Mouse (Mus musculus) cortical plate, adult 2 months (tissue): ENCODE data around the gene Zap70. TPM values are rescaled to one million over a fixed set of nuclear protein-coding genes. Genes with fewer than 3 reads are reported as not detected.

Experiments
- H3K27ac ChIP-seq: fragments of 200-500 bp; 2 replicates; pipeline ENCODE4 v1.5.1; 2012; ENCODE audit warnings: low read length, control low read depth, inconsistent platforms; ENCODE audit not compliant: insufficient read depth
- H3K4me1 ChIP-seq: fragments of 200-500 bp; 2 replicates; pipeline ENCODE4 v1.6.1; 2011; ENCODE audit warnings: low read length; ENCODE audit not compliant: control insufficient read depth, insufficient read depth
- H3K4me3 ChIP-seq: fragments of 200-500 bp; 2 replicates; pipeline ENCODE4 v1.5.1; 2011; ENCODE audit warnings: mild to moderate bottlenecking, low read length, control low read depth; ENCODE audit not compliant: insufficient read depth
- CTCF ChIP-seq: fragments of 200-500 bp; IDR thresholded peaks from 2 replicates; pipeline ENCODE4 v1.5.1; 2011; ENCODE audit warnings: mild to moderate bottlenecking, control low read depth, low read length; ENCODE audit not compliant: insufficient read depth; ENCODE audit errors: extremely low read depth
- POLR2A ChIP-seq: fragments of 200-500 bp; IDR thresholded peaks from 2 replicates; pipeline ENCODE4 v1.6.1; 2011; ENCODE audit warnings: mild to moderate bottlenecking, low read length, control low read depth; ENCODE audit not compliant: insufficient read depth; ENCODE audit errors: extremely low read depth
- polyA plus RNA-seq: library from polyadenylated mRNA; depleted of rRNA; stranded (reverse); fragments of >200 nt; gene quantifications from 2 replicates; pipeline ENCODE4 v1.2.3, GENCODE M21; 2012

Gene Zap70
- polyA plus RNA-seq, 1 experiment = 2.0 TPM

DNA sequence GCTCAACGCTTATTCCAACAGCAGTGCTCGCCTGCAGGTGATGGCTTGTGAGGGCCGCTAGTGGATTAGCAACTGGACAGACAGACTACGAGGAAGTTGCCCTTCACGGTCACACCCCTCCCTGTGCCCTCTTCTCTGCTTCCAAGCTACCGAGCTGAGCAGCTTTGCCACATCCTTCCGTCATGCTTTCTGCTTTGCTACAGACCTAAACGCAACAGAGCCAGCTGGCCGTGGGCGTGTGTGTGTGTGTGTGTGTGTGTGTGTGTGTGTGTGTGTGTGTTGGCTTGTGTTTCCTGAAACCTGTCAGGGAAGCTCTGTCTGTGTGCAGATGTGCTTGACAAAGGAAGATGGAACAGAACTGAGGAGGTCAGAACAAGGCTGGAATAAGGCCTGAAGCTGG lies 35.9 kb downstream of the Zap70 start:
- Histone ChIP-seq H3K4me1 (peaks cover 12% of the 10 kb centered on the region), H3K4me3 (no peak overlapping the region), H3K27ac (no peak overlapping the region)
- TF ChIP-seq CTCF (no peak), POLR2A (no peak)

DNA sequence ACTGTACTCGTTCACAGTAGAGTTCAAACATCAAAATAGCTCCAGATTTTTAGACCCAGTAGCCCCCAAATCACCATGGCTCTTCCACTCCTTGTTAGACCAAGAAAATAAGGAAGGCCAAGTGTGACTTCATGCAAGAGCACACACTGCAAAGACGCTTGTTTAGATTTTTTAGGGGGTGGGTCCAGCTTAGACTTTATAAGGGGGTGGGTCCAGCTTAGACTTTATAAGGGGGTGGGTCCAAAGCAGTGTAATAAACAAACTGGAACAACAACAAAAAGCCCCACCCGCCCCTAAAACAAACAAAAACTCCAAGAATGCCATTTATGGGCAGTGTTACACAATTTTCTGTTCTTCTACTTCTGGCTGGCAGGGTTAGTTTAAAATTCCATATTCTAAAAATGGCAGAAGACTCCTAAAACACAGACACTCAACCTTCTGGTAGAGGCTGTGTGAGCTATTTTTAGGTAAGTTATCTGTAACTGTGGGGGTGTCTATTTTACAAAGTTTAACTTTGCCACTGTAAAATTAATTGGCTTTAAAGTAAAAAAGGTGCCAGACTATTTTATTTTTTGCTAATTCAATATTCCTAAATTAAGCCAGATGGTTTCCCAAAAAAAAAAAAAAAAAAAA lies 38.9 kb downstream of the Zap70 start:
- H3K27ac ChIP-seq = peak overlapping the region; percentile 48; the same call in 1 of the 2 replicates

DNA sequence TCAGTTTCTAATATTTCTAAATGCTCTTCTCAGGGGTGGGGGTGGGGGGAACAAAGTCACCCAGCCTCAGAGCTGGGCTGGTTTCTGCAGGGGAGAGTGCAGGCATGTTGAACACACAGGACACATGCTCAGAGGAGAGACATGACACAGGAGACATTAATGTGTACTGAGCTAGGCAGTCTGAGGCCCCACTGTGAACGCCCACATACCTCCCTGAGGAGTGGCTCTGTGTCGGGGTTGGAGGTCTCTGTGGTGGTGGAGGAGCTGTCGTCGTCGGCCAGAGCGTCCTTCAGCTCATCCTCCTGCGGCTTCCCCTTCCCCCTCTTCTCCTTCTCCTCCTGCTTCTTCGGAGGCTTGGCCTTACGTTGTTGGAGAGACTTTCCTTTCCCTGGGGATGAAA lies 42.7 kb downstream of the Zap70 start:
- Histone ChIP-seq H3K4me1 (peaks cover 9% of the 10 kb centered on the region), H3K4me3 (no peak overlapping the region), H3K27ac (no peak overlapping the region)
- TF ChIP-seq CTCF = no peak
- no peak for TF ChIP-seq POLR2A

More for the DNA sequence above, 38.9 kb downstream of the Zap70 start:
- peaks cover 12% of the 10 kb centered on the region for H3K4me1 ChIP-seq
- no peak overlapping the region for H3K4me3 ChIP-seq
- no peak for TF ChIP-seq CTCF
- TF ChIP-seq POLR2A = no peak

DNA sequence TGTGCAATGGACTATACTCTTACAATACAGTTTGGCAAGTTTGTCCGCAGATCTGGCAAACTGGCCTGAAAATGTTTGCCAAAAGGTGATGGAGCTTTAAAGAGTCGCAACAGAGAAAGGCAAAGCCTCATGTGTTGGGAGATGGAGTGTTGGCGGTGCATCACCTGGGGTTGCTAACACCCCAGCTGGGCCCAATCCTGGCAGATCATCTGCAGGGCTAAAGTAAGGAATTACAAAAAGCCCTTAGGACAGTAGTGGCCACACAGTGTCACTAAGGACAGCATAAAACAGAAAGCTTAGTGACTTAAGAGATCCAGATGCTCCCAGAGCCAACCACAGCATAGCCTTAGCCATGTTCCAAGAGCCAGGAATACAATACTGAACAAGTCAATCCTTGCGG lies 43.2 kb downstream of the Zap70 start:
- Histone ChIP-seq H3K27ac (no peak overlapping the region), H3K4me3 (no peak overlapping the region), H3K4me1 (peaks cover 6% of the 10 kb centered on the region; the same call in 1 of the 2 replicates)
- TF ChIP-seq POLR2A (no peak), CTCF (no peak)

DNA sequence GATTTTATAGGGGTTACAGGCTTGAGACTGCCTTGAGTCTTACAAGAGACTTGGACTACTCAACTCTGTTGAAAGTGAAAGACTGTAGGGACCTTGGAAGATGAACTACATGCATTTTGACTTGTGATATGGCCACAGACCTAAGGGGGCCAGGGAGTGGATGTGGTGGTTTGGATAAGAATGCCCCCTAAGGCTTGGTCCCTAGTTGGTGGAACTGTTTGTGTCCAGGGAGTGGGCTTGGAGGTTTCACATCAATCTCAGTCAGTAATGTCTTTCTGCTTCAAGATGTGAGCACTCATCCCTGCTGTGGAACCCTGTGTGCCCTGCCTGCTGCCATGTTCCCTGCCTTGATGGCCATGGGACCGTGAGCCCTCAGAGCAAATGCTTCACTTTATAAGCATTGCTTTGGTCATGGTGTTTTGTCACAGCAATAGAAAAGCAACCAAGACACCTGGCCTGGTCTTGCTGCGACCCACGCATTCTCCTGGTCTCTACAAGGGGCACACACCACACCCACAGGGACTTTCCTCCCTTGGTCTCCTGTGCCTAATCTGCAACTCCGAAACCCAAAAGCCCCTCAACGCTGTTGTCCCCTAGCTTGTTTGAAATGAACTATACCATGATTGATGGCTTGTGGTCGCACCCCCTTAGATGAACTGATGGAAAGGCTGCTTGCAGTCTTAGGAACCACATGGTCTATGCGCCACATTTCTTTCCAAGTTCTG lies 44.7 kb downstream of the Zap70 start:
- peaks cover 5% of the 10 kb centered on the region; the same call in 1 of the 2 replicates for H3K4me1 ChIP-seq
- H3K27ac ChIP-seq = no peak overlapping the region
- H3K4me3 ChIP-seq = no peak overlapping the region
- TF ChIP-seq CTCF (no peak), POLR2A (no peak)

DNA sequence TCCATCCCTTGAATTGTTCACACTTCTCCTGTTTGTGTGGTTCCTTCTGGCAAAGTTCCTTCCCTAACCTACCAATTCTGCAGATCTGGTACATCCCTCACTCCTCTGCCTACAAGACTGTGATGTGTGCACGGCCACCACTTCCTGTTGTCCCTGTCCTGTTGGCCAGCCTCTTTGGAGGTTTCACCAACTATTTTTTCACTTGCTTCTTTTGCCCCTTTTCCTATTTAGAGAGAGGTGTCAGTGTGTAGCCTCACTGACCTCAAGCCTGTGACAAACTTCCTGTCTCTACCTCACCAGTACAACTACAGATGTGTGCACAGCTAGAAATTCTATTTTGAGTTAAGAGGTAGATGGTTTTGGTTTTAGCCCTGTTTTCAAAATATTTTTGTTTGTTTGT lies 45.5 kb downstream of the Zap70 start:
- Histone ChIP-seq H3K4me1 (peaks cover 3% of the 10 kb centered on the region; the same call in 1 of the 2 replicates), H3K4me3 (no peak overlapping the region), H3K27ac (no peak overlapping the region)
- TF ChIP-seq CTCF (no peak), POLR2A (no peak)

DNA sequence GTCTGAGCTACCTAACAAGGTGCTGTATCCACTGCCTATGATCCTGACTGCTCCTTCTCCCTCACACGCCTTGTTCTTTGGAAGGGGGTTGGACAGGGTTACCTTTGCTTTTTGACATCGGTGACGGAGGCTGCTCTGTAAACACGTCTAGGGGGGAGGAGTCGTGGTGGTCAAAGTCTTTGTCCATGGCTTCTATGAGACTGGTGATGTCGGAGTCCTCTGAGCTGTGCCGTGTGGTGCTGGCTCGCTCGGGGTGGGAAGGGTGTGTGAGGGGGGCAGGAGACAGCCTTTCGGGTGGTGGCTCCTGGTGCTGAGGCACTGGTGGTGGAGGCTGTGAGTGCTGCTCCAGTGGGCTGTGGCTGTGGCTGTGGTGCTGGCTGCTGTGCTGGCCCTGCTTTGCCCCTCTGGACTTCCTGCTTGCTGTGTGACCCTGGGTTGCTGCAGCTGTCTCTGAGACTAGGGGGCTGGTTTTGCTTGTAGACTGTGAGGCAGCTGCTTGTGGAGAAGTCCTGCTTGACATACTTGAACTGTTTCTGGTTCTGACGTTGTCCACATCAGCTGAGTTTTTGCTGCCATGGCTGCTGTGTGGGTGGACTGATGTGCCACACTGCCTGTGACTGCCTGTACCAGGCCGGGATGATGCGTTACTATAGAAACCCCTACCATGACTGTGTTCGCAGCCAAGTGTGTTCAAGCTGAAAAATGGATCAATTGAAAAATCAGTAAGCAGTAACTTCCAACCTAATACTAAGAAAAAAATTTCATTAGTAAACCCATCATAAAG lies 46.4 kb downstream of the Zap70 start:
- H3K4me3 ChIP-seq = no peak overlapping the region
- no peak for TF ChIP-seq POLR2A
- TF ChIP-seq CTCF = no peak
- H3K27ac ChIP-seq = no peak overlapping the region
- peaks cover 3% of the 10 kb centered on the region; the same call in 1 of the 2 replicates for H3K4me1 ChIP-seq

DNA sequence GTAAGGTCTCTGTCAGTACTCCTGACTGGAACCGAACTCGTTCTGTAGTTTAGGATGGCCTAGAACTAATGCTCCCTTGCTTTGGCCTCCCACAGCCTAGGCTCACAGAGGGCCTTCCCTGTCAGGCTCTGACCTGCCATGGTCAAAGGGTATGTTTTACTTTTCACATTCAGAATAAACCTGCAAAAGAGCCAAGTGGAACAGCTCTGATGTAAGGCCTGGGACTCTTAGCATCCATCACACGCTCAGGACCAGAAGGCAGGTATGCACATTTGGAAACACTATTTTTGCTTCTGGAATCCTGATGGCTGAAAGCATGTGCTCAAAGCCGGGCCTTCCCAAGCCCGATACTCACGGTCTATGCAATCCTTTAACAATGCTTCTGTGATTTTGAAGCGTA lies 50.2 kb downstream of the Zap70 start:
- TF ChIP-seq CTCF (no peak), POLR2A (no peak)
- H3K27ac ChIP-seq = no peak overlapping the region
- peaks cover 7% of the 10 kb centered on the region for H3K4me1 ChIP-seq
- no peak overlapping the region for H3K4me3 ChIP-seq

DNA sequence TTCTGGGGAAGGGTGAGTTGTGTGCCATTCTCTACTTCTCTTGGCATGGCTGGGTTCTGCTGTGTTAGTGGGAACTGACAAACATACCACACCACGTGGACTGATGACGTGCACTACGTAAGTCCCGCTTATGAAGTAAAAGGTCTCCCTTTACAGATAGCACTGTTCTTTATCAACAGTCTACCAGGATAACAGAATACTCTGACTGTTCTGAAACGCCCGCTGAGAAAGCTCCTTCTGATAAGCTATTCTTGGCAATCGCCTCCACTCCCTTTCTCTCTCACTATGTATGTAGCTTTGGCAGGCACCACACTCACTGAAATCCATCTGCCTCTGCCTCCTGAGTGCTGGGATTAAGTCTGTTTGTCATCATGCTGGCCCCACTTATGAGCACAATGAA lies 51.8 kb downstream of the Zap70 start:
- H3K27ac ChIP-seq = no peak overlapping the region

DNA sequence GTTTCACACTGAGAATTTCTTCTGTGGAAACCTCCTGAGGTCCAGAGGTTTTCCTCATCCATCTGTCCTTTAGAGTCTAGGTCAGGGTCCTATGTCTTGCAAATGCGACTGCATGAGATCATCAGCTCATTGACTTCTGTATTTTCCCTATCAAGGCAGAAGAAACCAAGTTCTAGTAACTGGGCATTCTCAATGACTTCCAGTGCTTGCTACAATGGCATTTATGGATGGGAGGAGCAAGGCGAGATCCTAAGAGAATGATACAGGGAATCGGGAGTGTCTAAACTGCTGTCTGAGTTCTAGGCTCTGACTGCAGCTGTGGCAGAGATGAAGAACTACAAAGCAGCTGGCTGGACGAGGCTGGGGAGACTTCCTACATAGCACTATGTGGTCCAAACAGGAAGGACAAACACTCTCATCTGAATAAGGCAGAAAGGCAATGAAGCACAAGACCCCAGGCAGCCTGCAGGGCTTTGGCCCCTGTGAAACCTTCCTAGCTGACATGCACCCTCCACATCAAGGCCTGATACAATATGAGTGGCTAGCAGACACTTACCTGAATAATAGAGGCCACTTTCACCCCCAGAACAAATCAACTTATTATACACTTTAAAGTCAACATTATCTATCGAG lies 52.8 kb downstream of the Zap70 start:
- no peak overlapping the region for H3K27ac ChIP-seq
- TF ChIP-seq CTCF (no peak), POLR2A (no peak)
- H3K4me3 ChIP-seq = no peak overlapping the region
- peaks cover 4% of the 10 kb centered on the region for H3K4me1 ChIP-seq

More for the DNA sequence above, 51.8 kb downstream of the Zap70 start:
- peaks cover 4% of the 10 kb centered on the region for H3K4me1 ChIP-seq
- TF ChIP-seq CTCF = no peak
- no peak for TF ChIP-seq POLR2A
- H3K4me3 ChIP-seq = no peak overlapping the region
